Mouse (Mus musculus) olfactory bulb, adult 2 months (tissue): ENCODE data around the gene Olfr352. TPM values are rescaled to one million over a fixed set of nuclear protein-coding genes. Genes with fewer than 3 reads are reported as not detected.

Experiments used
- H3K27ac ChIP-seq: fragments of 200-500 bp; 2 replicates; pipeline ENCODE4 v1.5.1; 2012; ENCODE audit warnings: low read depth, low read length; ENCODE audit not compliant: insufficient read depth
- H3K4me1 ChIP-seq: fragments of 200-500 bp; 2 replicates; pipeline ENCODE4 v1.6.1; 2012; ENCODE audit warnings: low read length; ENCODE audit not compliant: control insufficient read depth, insufficient read depth
- H3K4me3 ChIP-seq: fragments of 200-500 bp; 2 replicates; pipeline ENCODE4 v1.5.1; 2012; ENCODE audit warnings: mild to moderate bottlenecking, low read depth, low read length, moderate library complexity; ENCODE audit not compliant: insufficient read depth
- CTCF ChIP-seq: fragments of 200-500 bp; IDR thresholded peaks from 2 replicates; pipeline ENCODE4 v1.5.1; 2012; ENCODE audit warnings: low read depth, mild to moderate bottlenecking, low read length, moderate library complexity; ENCODE audit not compliant: insufficient read depth
- POLR2A ChIP-seq: fragments of 200-500 bp; IDR thresholded peaks from 2 replicates; pipeline ENCODE4 v1.6.1; 2012; ENCODE audit warnings: mild to moderate bottlenecking, low read depth, low read length, moderate library complexity; ENCODE audit not compliant: insufficient read depth
- WGBS: fragments of 180-500 bp; shearing (Covaris S2); methylation state at CpG from one replicate; pipeline ENCODE4 v1.1.7; 2018; 5-methylcytosine and 5-hydroxymethylcytosine counted together
- polyA plus RNA-seq: library from polyadenylated mRNA; stranded (reverse); fragments of >200 nt; gene quantifications from 2 replicates; pipeline ENCODE4 v1.2.4, GENCODE M21; 2012; ENCODE audit warnings: low replicate concordance; ENCODE audit not compliant: missing spikeins, insufficient read depth, insufficient read length

Olfr352 gene
- polyA plus RNA-seq: not detected in 2 replicates

DNA sequence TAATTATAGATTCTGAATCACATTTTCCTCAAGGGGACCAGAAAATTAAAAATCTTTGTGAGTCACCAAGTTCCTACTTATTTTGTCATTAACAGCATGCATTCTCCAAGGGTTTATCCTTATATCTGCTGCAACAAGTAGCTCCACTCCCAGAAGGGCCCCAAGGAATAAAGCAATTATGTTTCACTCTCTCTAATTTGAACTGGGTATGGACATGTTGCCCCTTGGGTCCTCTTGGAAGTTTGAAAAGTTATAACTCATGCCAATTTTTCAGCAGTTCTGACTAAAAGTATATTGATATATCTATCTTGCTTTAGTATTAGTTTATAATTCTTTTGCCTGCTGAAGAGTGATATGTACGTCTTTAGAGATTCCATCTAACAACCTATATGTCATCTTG, at the start of gene Olfr352:
TSS of gene Olfr352 (plus strand) at position 301 of the 400 bp plus-strand sequence.
- Histone ChIP-seq H3K4me3 (no peak within 1 kb of the TSS), H3K27ac (no peak within 1 kb of the TSS), H3K4me1 (no peaks in the 10 kb centered on the region)
- WGBS: 83% methylated on average over 1 of the region's 1 CpGs
- no peak for TF ChIP-seq CTCF
- TF ChIP-seq POLR2A: no peak

DNA sequence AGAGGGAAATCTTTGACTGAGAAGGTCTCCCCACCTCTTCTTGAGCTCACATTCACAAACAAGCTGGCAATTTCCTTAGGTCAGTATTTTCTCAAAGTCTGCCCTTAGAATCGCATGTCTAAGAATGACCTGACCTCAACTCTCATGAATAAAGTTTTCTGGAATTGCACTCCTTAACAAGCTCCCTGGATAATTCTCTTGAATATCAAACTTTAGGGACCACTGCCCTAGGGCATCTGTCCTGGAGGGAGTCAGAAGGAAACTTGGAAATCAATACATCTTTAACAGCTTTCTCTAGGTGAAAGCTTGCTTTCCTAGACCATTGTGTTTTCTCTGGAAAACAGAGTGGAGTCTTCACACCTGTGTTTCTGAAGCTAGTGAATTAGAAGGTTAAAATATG, 22.2 kb upstream of the Olfr352 start, which contains the start of gene Olfr350:
TSS of gene Olfr350 (plus strand) at position 301 of the 400 bp plus-strand sequence.
- 90% methylated on average over 1 of the region's 1 CpGs for WGBS
- TF ChIP-seq CTCF (no peak), POLR2A (no peak)
- Histone ChIP-seq H3K4me1 (no peaks in the 10 kb centered on the region), H3K27ac (no peak within 1 kb of the TSS), H3K4me3 (no peak within 1 kb of the TSS)

DNA sequence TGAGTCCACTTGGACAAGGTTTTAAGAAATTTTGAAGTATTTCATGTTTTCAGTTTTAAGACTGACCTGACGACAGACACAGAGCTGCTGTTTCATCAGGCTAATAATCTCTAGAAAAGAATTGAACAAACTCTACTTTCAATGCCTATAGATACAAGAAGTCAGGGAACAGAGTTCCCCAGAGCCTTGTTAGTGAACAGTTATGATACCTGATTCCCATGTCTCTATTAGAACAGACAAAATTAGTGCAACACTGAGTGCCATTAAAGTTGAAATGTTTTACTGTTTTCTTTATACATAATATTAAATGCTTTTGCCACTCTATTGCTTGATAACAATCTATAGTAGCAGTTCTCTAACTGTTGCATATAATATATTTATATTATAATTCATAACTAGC, 5.7 kb upstream of the Olfr352 start, which contains the start of gene Olfr351:
TSS of gene Olfr351 (minus strand) at position 101 of the 400 bp plus-strand sequence.
- Histone ChIP-seq H3K27ac (no peak within 1 kb of the TSS), H3K4me1 (no peaks in the 10 kb centered on the region), H3K4me3 (no peak within 1 kb of the TSS)
- TF ChIP-seq CTCF (no peak), POLR2A (no peak)
- 86% methylated on average over 1 of the region's 1 CpGs for WGBS

DNA sequence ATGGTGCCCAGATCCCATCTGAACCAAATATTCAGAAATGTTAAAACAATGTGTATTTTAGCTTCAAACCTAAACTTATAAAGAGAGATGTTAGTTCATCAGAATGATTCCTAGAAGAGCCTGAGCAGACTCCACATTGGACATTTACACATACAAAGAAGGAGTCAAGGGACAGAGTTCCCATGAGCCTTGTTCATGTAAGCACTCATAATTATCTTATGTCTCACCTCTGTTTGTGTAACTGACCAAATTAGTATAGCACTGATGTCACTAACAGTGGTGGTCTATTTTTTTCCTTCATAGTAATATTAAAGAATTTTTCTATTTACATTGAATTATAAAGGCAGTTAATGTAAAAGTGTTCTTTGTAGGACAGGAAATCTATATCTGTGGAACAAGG, 24.6 kb downstream of the Olfr352 start, which contains the start of gene Olfr353:
TSS of gene Olfr353 (minus strand) at position 101 of the 400 bp plus-strand sequence.
- Histone ChIP-seq H3K27ac (no peak within 1 kb of the TSS), H3K4me1 (no peaks in the 10 kb centered on the region), H3K4me3 (no peak within 1 kb of the TSS)
- TF ChIP-seq CTCF (no peak), POLR2A (no peak)

DNA sequence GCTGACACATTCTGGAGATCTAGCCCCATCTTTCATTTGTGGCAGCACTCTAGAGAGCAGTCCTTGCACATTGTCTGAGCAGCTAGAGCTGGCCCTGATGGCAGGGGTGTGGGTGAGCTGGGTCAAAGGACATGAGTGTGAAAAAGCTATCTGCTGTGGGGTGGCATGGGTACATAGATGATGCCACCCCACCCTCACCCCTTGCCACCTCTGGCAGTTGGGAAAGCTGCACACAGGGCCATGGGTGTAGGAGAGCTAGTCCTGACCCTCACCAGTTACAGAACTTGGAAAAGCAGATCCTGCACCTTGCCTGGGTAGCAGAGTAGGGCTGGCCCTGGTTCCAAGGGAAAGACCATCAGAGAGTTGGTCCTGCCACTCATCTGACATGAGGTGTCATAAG, 28.9 kb downstream of the Olfr352 start:
- Histone ChIP-seq H3K27ac (no peak overlapping the region), H3K4me3 (no peak overlapping the region), H3K4me1 (no peaks in the 10 kb centered on the region)
- no peak for TF ChIP-seq POLR2A
- TF ChIP-seq CTCF: no peak

DNA sequence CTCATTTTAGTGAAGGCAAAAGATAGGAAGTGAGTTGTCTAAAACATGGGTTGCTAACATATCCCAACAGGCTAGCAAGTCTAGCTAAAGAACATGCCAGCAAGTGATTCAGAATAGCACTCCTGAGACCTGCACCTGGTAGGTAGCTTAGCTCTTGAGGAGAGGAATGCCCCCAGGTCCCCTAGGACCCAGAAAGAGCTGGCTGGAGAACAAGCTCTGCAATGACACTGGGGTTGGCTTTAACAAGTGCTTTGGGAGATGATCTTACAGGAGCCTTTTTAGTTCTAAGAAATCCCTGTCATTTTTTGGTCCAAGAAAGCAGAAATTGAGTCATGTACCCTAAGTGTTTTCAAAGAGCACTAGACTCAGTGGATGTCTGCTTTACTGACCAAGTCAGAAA, 37.1 kb downstream of the Olfr352 start, which contains the start of gene Olfr354:
TSS of gene Olfr354 (plus strand) at position 301 of the 400 bp plus-strand sequence.
- TF ChIP-seq CTCF (no peak), POLR2A (no peak)
- no peaks in the 10 kb centered on the region for H3K4me1 ChIP-seq
- no peak within 1 kb of the TSS for H3K27ac ChIP-seq
- H3K4me3 ChIP-seq: no peak within 1 kb of the TSS

Other genes starting within 250 kb of the Olfr352 start
- gene Olfr345, start 228.4 kb upstream of the Olfr352 start, polyA plus RNA-seq: not detected in 2 replicates
- gene Olfr346, start 182.7 kb upstream of the Olfr352 start, polyA plus RNA-seq: not detected in 2 replicates
- gene Olfr347, start 136.6 kb upstream of the Olfr352 start, polyA plus RNA-seq: not detected in 2 replicates
- gene Olfr348, start 84.2 kb upstream of the Olfr352 start, polyA plus RNA-seq: not detected in 2 replicates
- gene Olfr50, start 77.9 kb upstream of the Olfr352 start, polyA plus RNA-seq: not detected in 2 replicates
- not detected in 2 replicates for gene Olfr3, start 51.4 kb upstream of the Olfr352 start, polyA plus RNA-seq
- not detected in 2 replicates for gene Olfr350, start 22.1 kb upstream of the Olfr352 start, polyA plus RNA-seq
- not detected in 2 replicates for gene Olfr351, start 5.8 kb upstream of the Olfr352 start, polyA plus RNA-seq
- not detected in 2 replicates for gene Olfr353, start 24.5 kb downstream of the Olfr352 start, polyA plus RNA-seq
- not detected in 2 replicates for gene Olfr354, start 37.2 kb downstream of the Olfr352 start, polyA plus RNA-seq
- not detected in 2 replicates for gene Olfr355, start 60.4 kb downstream of the Olfr352 start, polyA plus RNA-seq
- not detected in 2 replicates for gene Olfr356, start 68.7 kb downstream of the Olfr352 start, polyA plus RNA-seq
- not detected in 2 replicates for gene Olfr357, start 125.4 kb downstream of the Olfr352 start, polyA plus RNA-seq
- gene Olfr358, start 140.9 kb downstream of the Olfr352 start, polyA plus RNA-seq: not detected in 2 replicates
- not detected in 2 replicates for gene Olfr360, start 197.3 kb downstream of the Olfr352 start, polyA plus RNA-seq
- not detected in 2 replicates for gene Olfr361, start 220.8 kb downstream of the Olfr352 start, polyA plus RNA-seq
- gene Olfr362, start 249.4 kb downstream of the Olfr352 start, polyA plus RNA-seq: not detected in 2 replicates